Mouse (Mus musculus) midbrain, postnatal 0 days (tissue): ENCODE measurements at regions not wholly inside any gene's neighbourhood (a gene's known extent, or its start where the extent isn't known, plus 50 kb on each side); places are given as distances from the start of the nearest gene placed in this dataset.

Experiments
- ATAC-seq: fragments of 200-750 bp; cut with Nextera tagmentation; 2 replicates; pipeline ENCODE4 v1.8.0; 2017; ENCODE audit warnings: moderate number of reproducible peaks, mild to moderate bottlenecking, moderate TSS enrichment, moderate library complexity; ENCODE audit not compliant: low FRiP score
- DNase-seq: peaks from one replicate; pipeline ENCODE4 v3.0.0-alpha.2; 2015; ENCODE audit warnings: low spot score
- H3K27ac ChIP-seq: fragments of 300-500 bp; sonication (generic); 2 replicates; pipeline ENCODE4 v1.5.1; 2014; ENCODE audit warnings: low read depth, mild to moderate bottlenecking, low read length, mixed read lengths
- H3K27me3 ChIP-seq: fragments of 300-500 bp; sonication (generic); 2 replicates; pipeline ENCODE4 v1.6.1; 2014; ENCODE audit warnings: low read length, control low read depth, mixed read lengths; ENCODE audit not compliant: insufficient read depth
- H3K36me3 ChIP-seq: fragments of 300-500 bp; sonication (generic); 2 replicates; pipeline ENCODE4 v1.6.1; 2014; ENCODE audit warnings: low read length, control low read depth, mixed read lengths; ENCODE audit not compliant: insufficient read depth
- H3K4me1 ChIP-seq: fragments of 300-500 bp; sonication (generic); 2 replicates; pipeline ENCODE4 v1.6.1; 2014; ENCODE audit warnings: mild to moderate bottlenecking, control low read depth, antibody characterized with exemption, low read length, mixed read lengths; ENCODE audit not compliant: insufficient read depth
- H3K4me2 ChIP-seq: fragments of 300-500 bp; sonication (generic); 2 replicates; pipeline ENCODE4 v1.6.1; 2014; ENCODE audit warnings: low read depth, mild to moderate bottlenecking, low read length, mixed read lengths; ENCODE audit not compliant: poor library complexity, severe bottlenecking
- H3K4me3 ChIP-seq: fragments of 300-500 bp; sonication (generic); 2 replicates; pipeline ENCODE4 v1.5.1; 2014; ENCODE audit warnings: low read depth, mild to moderate bottlenecking, low read length, moderate library complexity
- H3K9ac ChIP-seq: fragments of 300-500 bp; sonication (generic); replicated peaks from 2 replicates; pipeline ENCODE4 v1.6.1; 2014; ENCODE audit warnings: mild to moderate bottlenecking, low read length, moderate library complexity, mixed read lengths; ENCODE audit not compliant: poor library complexity, severe bottlenecking
- H3K9me3 ChIP-seq: fragments of 300-500 bp; sonication (generic); 2 replicates; pipeline ENCODE4 v1.6.1; 2016; ENCODE audit warnings: low read length, control low read depth
- CTCF ChIP-seq: IDR thresholded peaks from 2 replicates; pipeline ENCODE4 v1.5.1; 2016; ENCODE audit warnings: antibody characterized with exemption, mild to moderate bottlenecking
- WGBS: fragments of 180-500 bp; shearing (Covaris S2); extraction: QIAGEN DNeasy Blood & Tissue Kit; methylation state at CpG from one replicate; pipeline ENCODE4 v1.1.7; 2014; 5-methylcytosine and 5-hydroxymethylcytosine counted together

DNA sequence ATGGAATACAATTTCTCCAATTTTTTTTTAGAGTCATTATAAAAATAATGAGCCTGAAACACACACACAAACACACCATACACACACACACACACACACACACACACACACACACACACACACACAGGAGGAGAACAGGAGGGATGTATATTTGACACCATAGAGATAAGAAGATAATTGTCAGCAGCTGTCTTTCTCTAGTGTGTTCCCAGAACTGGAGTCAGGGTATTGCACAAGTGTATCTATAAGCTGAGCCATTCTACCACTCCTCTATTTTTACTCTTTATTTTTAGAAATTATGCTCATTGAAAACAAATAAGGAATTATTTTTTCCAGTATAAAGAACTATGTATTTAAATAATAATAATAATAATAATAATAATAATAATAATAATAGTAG is 407.6 kb upstream of the Zic4 start:
- H3K9ac ChIP-seq = no peak overlapping the region
- H3K36me3 ChIP-seq = no peaks in the 10 kb centered on the region
- H3K4me1 ChIP-seq = no peaks in the 10 kb centered on the region
- H3K27ac ChIP-seq = no peak overlapping the region
- H3K27me3 ChIP-seq = no peaks in the 10 kb centered on the region
- no peaks in the 10 kb centered on the region for H3K9me3 ChIP-seq
- no peak for DNase-seq
- no peak overlapping the region for H3K4me3 ChIP-seq
- H3K4me2 ChIP-seq = no peak overlapping the region
- no peak for ATAC-seq
- no peak for TF ChIP-seq CTCF

DNA sequence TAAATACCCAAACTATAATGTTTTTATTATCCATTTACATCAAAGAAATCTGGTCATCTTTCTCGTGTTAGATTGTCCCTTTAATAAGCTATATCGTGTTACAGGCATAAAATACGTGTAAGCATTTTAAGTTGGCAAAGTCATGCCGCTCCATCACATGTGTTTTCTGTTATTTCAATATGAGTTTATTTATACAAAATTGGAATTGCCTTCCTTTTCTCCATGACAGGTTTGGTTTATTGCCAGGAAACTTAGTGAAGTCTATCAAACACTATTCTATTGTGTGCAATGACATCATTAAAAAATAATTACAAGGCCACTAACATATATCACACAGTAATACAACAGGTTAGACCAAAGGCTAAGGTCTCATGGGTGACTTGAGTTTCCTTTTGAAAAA is 400.8 kb upstream of the Zic4 start:
- Histone ChIP-seq H3K36me3 (no peaks in the 10 kb centered on the region), H3K4me3 (no peak overlapping the region), H3K9me3 (no peaks in the 10 kb centered on the region), H3K27me3 (no peaks in the 10 kb centered on the region), H3K4me1 (no peaks in the 10 kb centered on the region), H3K27ac (no peak overlapping the region), H3K4me2 (no peak overlapping the region), H3K9ac (no peak overlapping the region)
- no peak for TF ChIP-seq CTCF
- no peak for DNase-seq
- WGBS = 86% methylated on average over 4 of the region's 4 CpGs
- no peak for ATAC-seq

DNA sequence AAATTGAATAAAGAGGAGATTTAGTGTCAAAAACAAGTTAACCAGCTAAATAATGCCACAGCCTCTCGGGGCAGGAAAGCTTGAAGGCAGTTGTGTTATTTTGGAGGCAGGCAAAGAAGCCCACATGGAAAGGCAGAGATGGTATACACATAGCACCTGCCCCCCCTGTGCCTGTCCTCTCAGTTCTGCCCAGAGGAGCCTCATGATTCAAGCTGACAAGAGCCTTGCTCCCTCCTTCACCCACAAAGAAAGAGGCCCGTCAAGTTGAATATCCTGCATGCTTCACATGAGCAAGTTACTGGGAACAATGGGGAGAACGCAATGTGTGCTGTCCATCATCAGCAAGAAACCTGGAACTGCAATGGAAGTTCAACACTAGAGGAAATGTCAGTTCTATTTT is 398.2 kb upstream of the Zic4 start:
- no peaks in the 10 kb centered on the region for H3K27me3 ChIP-seq

DNA sequence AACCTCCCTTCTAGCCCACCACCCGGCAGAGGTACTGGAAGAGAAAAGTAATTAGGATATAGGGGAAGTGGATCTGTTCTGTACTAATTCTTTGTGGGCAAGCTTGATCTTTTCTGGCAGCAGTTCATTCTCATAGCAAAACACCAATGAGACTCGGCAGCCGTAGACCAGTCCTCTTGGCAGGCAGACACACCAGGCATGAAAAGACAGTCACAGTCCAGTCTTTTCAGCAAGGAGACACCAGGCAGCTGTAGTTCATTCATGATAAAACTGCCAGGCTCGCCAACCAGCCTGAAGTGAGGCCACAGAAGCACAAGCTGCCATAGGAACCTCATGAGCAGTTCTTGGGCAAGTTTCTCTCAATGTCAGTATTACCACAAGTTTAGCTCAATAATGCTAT is 383.5 kb upstream of the Zic4 start:
- ATAC-seq (no peak), DNase-seq (peak; percentile 55)
- Histone ChIP-seq H3K27ac (no peak overlapping the region), H3K4me1 (no peaks in the 10 kb centered on the region), H3K9ac (no peak overlapping the region), H3K27me3 (no peaks in the 10 kb centered on the region), H3K4me3 (no peak overlapping the region), H3K9me3 (no peaks in the 10 kb centered on the region), H3K36me3 (no peaks in the 10 kb centered on the region), H3K4me2 (no peak overlapping the region)
- WGBS = 66% methylated on average over 4 of the region's 4 CpGs
- TF ChIP-seq CTCF = no peak

More for the DNA sequence above, 398.2 kb upstream of the Zic4 start:
- H3K36me3 ChIP-seq = no peaks in the 10 kb centered on the region
- DNase-seq (no peak), ATAC-seq (no peak)
- H3K9ac ChIP-seq = no peak overlapping the region
- H3K9me3 ChIP-seq = no peaks in the 10 kb centered on the region
- no peak overlapping the region for H3K27ac ChIP-seq
- H3K4me3 ChIP-seq = no peak overlapping the region
- no peaks in the 10 kb centered on the region for H3K4me1 ChIP-seq
- no peak overlapping the region for H3K4me2 ChIP-seq
- WGBS = 38% methylated on average over 3 of the region's 3 CpGs
- TF ChIP-seq CTCF = no peak

DNA sequence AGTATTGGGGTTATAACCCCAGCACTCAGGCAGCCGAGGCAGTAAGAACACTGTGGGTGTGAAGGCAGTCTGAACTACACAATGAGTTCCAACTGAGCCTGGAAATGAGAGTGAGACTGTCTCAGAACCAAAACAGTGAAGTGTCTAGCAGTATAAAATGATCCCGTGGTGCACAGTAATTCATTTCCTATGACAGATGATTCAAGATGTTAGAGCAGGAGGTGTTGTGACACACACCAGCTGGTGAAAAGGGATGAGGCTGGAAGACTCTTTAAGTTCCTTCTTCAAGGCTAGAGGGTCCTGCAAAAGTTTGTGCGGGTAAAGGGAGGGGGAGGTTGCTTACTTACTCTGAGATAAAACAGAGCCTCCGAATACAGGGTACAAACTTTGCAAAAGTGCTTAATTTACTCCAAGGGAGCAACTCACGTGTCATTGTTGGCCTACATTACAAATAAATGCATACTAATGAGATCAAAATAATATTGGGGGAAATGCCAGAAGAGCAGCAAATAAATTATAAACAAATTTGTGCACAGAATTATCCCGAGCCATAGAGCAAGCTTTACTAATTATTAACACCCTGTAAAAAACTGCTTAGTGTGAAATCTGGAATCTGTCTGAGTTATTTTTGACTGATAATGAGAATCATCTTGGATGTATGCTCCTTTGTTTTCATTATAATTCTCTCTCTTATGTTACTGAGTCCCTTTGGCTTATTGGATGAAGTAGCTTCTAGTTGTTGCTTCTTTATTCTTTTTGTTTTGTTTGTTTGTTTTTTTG is 382.0 kb upstream of the Zic4 start:
- H3K4me3 ChIP-seq = no peak overlapping the region
- no peak overlapping the region for H3K27ac ChIP-seq
- WGBS = 79% methylated on average over 6 of the region's 6 CpGs
- no peak overlapping the region for H3K9ac ChIP-seq
- DNase-seq = no peak
- H3K4me1 ChIP-seq = no peaks in the 10 kb centered on the region
- ATAC-seq = no peak
- no peaks in the 10 kb centered on the region for H3K27me3 ChIP-seq
- H3K36me3 ChIP-seq = no peaks in the 10 kb centered on the region
- no peak for TF ChIP-seq CTCF
- H3K9me3 ChIP-seq = no peaks in the 10 kb centered on the region
- H3K4me2 ChIP-seq = no peak overlapping the region

DNA sequence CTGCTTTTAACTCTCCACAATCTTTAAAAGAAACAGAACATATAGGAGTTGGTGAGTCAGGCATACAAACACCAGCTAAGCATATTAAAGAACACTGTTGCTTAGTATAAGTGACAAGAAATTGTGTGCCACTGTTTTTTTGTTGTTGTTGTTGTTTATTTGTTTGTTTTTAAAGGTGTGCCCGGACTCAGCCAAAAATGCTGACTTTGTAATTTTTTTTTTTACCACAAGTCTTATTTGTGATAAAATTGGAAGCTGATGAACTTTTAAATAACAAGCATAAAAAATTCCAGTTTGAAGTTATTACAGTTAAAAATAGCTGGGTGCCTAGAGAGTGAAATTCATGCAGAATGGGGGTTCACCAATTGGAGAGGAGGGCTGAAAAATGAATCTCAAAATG is 363.0 kb upstream of the Zic4 start:
- no peak overlapping the region for H3K27ac ChIP-seq
- no peak for TF ChIP-seq CTCF
- WGBS = 89% methylated on average over 1 of the region's 1 CpGs
- no peaks in the 10 kb centered on the region for H3K4me1 ChIP-seq
- no peak for ATAC-seq
- H3K9ac ChIP-seq = no peak overlapping the region
- no peak overlapping the region for H3K4me3 ChIP-seq
- no peak for DNase-seq
- no peaks in the 10 kb centered on the region for H3K27me3 ChIP-seq
- no peak overlapping the region for H3K4me2 ChIP-seq
- no peaks in the 10 kb centered on the region for H3K36me3 ChIP-seq
- H3K9me3 ChIP-seq = no peaks in the 10 kb centered on the region
